8 mouse cellular contexts compared by ENCODE assay signal in the genomic region with DNA sequence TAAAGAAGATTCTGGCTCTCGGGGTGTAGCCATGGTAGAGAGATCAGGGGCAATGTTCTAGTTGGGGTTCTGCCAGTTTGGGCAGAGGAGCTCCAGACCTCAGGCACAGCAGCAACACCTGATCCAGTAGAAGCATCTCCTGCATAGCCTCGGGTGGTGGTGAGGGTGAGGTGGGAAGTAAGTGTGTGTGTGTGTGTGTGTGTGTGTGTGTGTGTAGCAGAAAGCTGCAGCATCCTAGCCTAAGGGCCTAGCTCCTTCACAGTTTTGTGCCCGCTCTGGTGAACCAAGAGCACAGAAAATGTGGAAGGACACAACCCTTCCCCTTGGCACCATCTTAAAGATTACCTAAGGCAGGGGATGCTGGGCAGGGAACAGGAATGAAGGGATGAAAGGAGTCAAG. TPM values are rescaled to one million over a fixed set of nuclear protein-coding genes. Genes with fewer than 3 reads are reported as not detected.
DNase-seq lines count a peak whose midpoint lies in the region; ATAC-seq lines count a peak whose summit lies in the region.

No protein-coding gene starts in this region.

- H3K27ac ChIP-seq in limb, embryonic 11.5 days (replicated peaks; ENCODE audit: low read depth, low read length), result no peak overlapping the region

- H3K9ac ChIP-seq in limb, embryonic 11.5 days (ENCODE audit: low read length), result no peak overlapping the region

- peak overlapping the region; percentile 96 for H3K4me3 ChIP-seq in megakaryocyte, embryonic 14.5 days (replicated peaks)
- H3K4me3 ChIP-seq in limb, embryonic 11.5 days (ENCODE audit: low read depth, low read length), result 0 out of 2 replicates have a peak overlapping the region, but pooled peaks have one; percentile 94

- no peak for DNase-seq in limb, embryonic 11.5 days (ENCODE audit: low spot score)
- peak; percentile 12 for DNase-seq in splenic B cell, adult 2 months (ENCODE audit: low read depth, low spot score)
- DNase-seq in ovary, postnatal 14 days (ENCODE audit: low spot score), result no peak
- no peak for DNase-seq in embryo, embryonic 10.5 days (ENCODE audit: low spot score)
- no peak for DNase-seq in adrenal gland, postnatal 14 days

- peak overlapping the region; percentile 58 for H3K4me2 ChIP-seq in limb, embryonic 11.5 days (ENCODE audit: low read depth, severe bottlenecking)

- WGBS in limb, embryonic 11.5 days, result 60% methylated on average over 3 of the region's 3 CpGs

- H3K9me3 ChIP-seq in megakaryocyte, embryonic 14.5 days, result no peaks in the 10 kb centered on the region
- H3K9me3 ChIP-seq in limb, embryonic 11.5 days (ENCODE audit: control insufficient read depth, low read length), result no peaks in the 10 kb centered on the region

- H3K27me3 ChIP-seq in megakaryocyte, embryonic 14.5 days (replicated peaks), result peaks cover 14% of the 10 kb centered on the region
- H3K27me3 ChIP-seq in limb, embryonic 11.5 days (ENCODE audit: control insufficient read depth, insufficient read depth, low read length), result no peaks in the 10 kb centered on the region
- no peaks in the 10 kb centered on the region; the same call in 1 of the 2 replicates for H3K27me3 ChIP-seq in splenic B cell, adult 2 months (ENCODE audit: control insufficient read depth, insufficient read depth, low read length, poor library complexity, severe bottlenecking)

- H3K4me1 ChIP-seq in megakaryocyte, embryonic 14.5 days, result peaks cover 45% of the 10 kb centered on the region
- H3K4me1 ChIP-seq in limb, embryonic 11.5 days (ENCODE audit: control insufficient read depth, insufficient read depth, low read length), result peaks cover 6% of the 10 kb centered on the region; the same call in 1 of the 2 replicates

- H3K36me3 ChIP-seq in megakaryocyte, embryonic 14.5 days (replicated peaks; ENCODE audit: low read length), result no peaks in the 10 kb centered on the region
- H3K36me3 ChIP-seq in limb, embryonic 11.5 days (ENCODE audit: control insufficient read depth, insufficient read depth, low read length), result no peaks in the 10 kb centered on the region
- no peaks in the 10 kb centered on the region for H3K36me3 ChIP-seq in splenic B cell, adult 2 months (ENCODE audit: control insufficient read depth, insufficient read depth, low read length, poor library complexity, severe bottlenecking)

- ATAC-seq in megakaryocyte, adult 5-6 weeks (ENCODE audit: poor library complexity, severe bottlenecking), result no peak
- 0 out of 2 replicates have a peak, but pooled peaks have one; percentile 4 for ATAC-seq in erythroid progenitor cell, adult 5-6 weeks (replicated peaks; ENCODE audit: low FRiP score, poor library complexity, severe bottlenecking)
- no peak; the same call in 1 of the 2 replicates for ATAC-seq in limb, embryonic 11.5 days (ENCODE audit: insufficient number of reproducible peaks, low FRiP score, low TSS enrichment, low read depth)

RNA-seq across cellular contexts. Expression of a gene that starts 0.5 kb away (rescaled TPM):
- polyA plus RNA-seq in megakaryocyte, embryonic 14.5 days (2012; ENCODE audit: insufficient read depth, low replicate concordance), result 2.0 TPM in 1 of 2 replicates, not detected in the other
- 1.8 and 2.5 TPM in 2 replicates for total RNA-seq in megakaryocyte, adult 5-6 weeks (2015)
- 2.4 and 2.9 TPM in 2 replicates for total RNA-seq in megakaryocyte, adult 5-6 weeks (2017)
- 0.84 and 3.6 TPM in 2 replicates for total RNA-seq in erythroid progenitor cell, adult 5-6 weeks (2015; ENCODE audit: low replicate concordance)
- 2.0 and 6.9 TPM in 2 replicates for total RNA-seq in erythroid progenitor cell, adult 5-6 weeks (2017; ENCODE audit: low replicate concordance)
- 8.3 and 8.9 TPM in 2 replicates for polyA plus RNA-seq in limb, embryonic 11.5 days (2014; fragmentation: Nextera tagmentation; extraction: Ambion mirVana)
- 12.3 and 12.6 TPM in 2 replicates for total RNA-seq in adrenal gland, postnatal 14 days (2021)

RNA-seq across cellular contexts. Expression of a gene that starts 34.8 kb away (rescaled TPM):
- polyA plus RNA-seq in megakaryocyte, embryonic 14.5 days (2012; ENCODE audit: insufficient read depth, low replicate concordance), result 0.73 and 1.0 TPM in 2 replicates
- total RNA-seq in megakaryocyte, adult 5-6 weeks (2015), result 1.9 and 3.0 TPM in 2 replicates
- total RNA-seq in megakaryocyte, adult 5-6 weeks (2017), result 1.9 and 2.0 TPM in 2 replicates
- total RNA-seq in erythroid progenitor cell, adult 5-6 weeks (2015; ENCODE audit: low replicate concordance), result 0.72 and 1.3 TPM in 2 replicates
- total RNA-seq in erythroid progenitor cell, adult 5-6 weeks (2017; ENCODE audit: low replicate concordance), result 0.45 and 0.90 TPM in 2 replicates
- 1.4 and 2.1 TPM in 2 replicates for polyA plus RNA-seq in limb, embryonic 11.5 days (2014; fragmentation: Nextera tagmentation; extraction: Ambion mirVana)
- total RNA-seq in adrenal gland, postnatal 14 days (2021), result 38.3 and 42.3 TPM in 2 replicates

RNA-seq across cellular contexts. Expression of a gene that starts 46.4 kb away (rescaled TPM):
- polyA plus RNA-seq in megakaryocyte, embryonic 14.5 days (2012; ENCODE audit: insufficient read depth, low replicate concordance), result 3.0 and 8.1 TPM in 2 replicates
- 3.7 and 4.1 TPM in 2 replicates for total RNA-seq in megakaryocyte, adult 5-6 weeks (2015)
- 5.9 and 11.7 TPM in 2 replicates for total RNA-seq in megakaryocyte, adult 5-6 weeks (2017)
- 68.7 and 97.7 TPM in 2 replicates for total RNA-seq in erythroid progenitor cell, adult 5-6 weeks (2015; ENCODE audit: low replicate concordance)
- 126 and 169 TPM in 2 replicates for total RNA-seq in erythroid progenitor cell, adult 5-6 weeks (2017; ENCODE audit: low replicate concordance)
- 6.7 and 7.6 TPM in 2 replicates for polyA plus RNA-seq in limb, embryonic 11.5 days (2014; fragmentation: Nextera tagmentation; extraction: Ambion mirVana)
- 20.6 and 21.7 TPM in 2 replicates for total RNA-seq in adrenal gland, postnatal 14 days (2021)
